Mouse (Mus musculus): Measurements from ENCODE around the gene Slc24a5. TPM values are rescaled to one million over a fixed set of nuclear protein-coding genes. Genes with fewer than 3 reads are reported as not detected.

The Slc24a5 gene
- polyA plus RNA-seq, 1 experiment: 0.04 TPM

DNA sequence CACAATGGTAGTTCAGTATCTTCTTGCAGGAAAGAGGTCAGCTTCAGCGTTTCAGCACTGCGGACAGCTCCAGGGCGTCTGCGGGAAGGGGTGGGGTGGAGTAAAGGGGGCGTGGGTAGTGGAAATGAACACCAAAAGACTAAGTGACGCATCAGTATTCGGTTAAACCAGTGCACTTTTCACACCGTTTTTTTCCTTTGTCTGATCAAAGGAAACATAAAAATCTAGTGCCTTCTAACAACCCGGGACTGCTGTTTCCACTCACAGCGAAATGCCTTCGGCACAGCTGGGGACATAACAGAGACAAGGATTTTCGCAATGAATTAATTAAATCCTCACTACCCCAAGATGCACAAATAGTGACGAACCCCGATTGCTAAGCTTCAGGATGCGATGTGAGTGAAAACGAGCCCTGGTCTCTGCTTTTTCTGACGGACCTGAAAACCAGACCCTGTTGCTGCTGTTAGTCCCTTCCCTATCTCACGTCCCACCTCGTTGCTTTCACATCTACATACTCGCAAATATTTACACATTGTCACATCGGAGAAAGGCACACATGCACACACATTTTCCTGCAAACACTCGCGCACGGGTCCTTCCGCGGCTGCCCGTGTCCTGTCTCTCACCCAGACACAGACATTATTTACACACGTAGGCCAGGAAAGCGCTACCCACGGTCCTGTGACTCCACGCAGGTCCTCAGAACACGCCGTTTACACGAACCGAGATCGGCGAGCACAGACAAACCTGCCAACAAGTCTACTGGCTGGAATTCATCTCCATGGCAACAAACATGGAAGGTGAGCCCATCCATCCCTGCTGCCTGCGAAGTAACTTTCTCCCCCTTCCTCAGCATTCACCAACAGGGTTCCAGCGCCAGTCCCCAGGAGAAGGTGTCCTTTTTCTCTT, 68.2 kb downstream of the Slc24a5 start, which contains the start of gene Ctxn2:
Ctxn2 (plus strand) TSS at position 790 of the 909 bp plus-strand sequence.
- no peaks in the 10 kb centered on the region for H3K79me3 ChIP-seq (ENCODE audit: low read depth)
- peak within 1 kb of the TSS; percentile 22 for H3K4me3 ChIP-seq (ENCODE audit: insufficient read depth, poor library complexity, severe bottlenecking)
- no peaks in the 10 kb centered on the region for H3K27me3 ChIP-seq (ENCODE audit: control insufficient read depth, insufficient read depth, insufficient read length)
- TF ChIP-seq FOSL1 (IDR thresholded peaks at IDR 0.05; ENCODE audit: insufficient read depth, low read length, poor library complexity, severe bottlenecking): no peak
- TF ChIP-seq CEBPB (IDR thresholded peaks at IDR 0.05; ENCODE audit: low read depth): no peak
- TF ChIP-seq USF1 (IDR thresholded peaks at IDR 0.05; ENCODE audit: low read depth): no peak
- no peak for TF ChIP-seq MYOD1 (IDR thresholded peaks at IDR 0.05; ENCODE audit: control insufficient read depth, insufficient read length, low read depth)
- no peak for TF ChIP-seq MYOG (IDR thresholded peaks at IDR 0.05; ENCODE audit: control insufficient read depth, extremely low read depth, insufficient read length)
- TF ChIP-seq MAX (IDR thresholded peaks at IDR 0.05): peak; percentile 68
- no peak for TF ChIP-seq CTCF (IDR thresholded peaks at IDR 0.05; ENCODE audit: control insufficient read depth, insufficient read depth, insufficient read length)
- H3K36me3 ChIP-seq (ENCODE audit: control insufficient read depth, insufficient read depth): no peaks in the 10 kb centered on the region
- H3K79me2 ChIP-seq (ENCODE audit: control insufficient read depth, insufficient read depth): no peaks in the 10 kb centered on the region
- no peak within 1 kb of the TSS for H3ac ChIP-seq (ENCODE audit: control insufficient read depth, insufficient read length, low read depth)

GRCm38 (mm10) chr2:125136846-125137245, 68.9 kb downstream of the Slc24a5 start:
- H3K27me3 ChIP-seq (ENCODE audit: control insufficient read depth, insufficient read depth, insufficient read length): no peaks in the 10 kb centered on the region
- no peaks in the 10 kb centered on the region for H3K79me2 ChIP-seq (ENCODE audit: control insufficient read depth, insufficient read depth)
- H3ac ChIP-seq (ENCODE audit: control insufficient read depth, insufficient read length, low read depth): no peak overlapping the region
- no peaks in the 10 kb centered on the region for H3K36me3 ChIP-seq (ENCODE audit: control insufficient read depth, insufficient read depth)
- H3K4me3 ChIP-seq (ENCODE audit: insufficient read depth, poor library complexity, severe bottlenecking): no peak overlapping the region
- no peaks in the 10 kb centered on the region for H3K79me3 ChIP-seq (ENCODE audit: low read depth)
- no peak for TF ChIP-seq MYOD1 (IDR thresholded peaks at IDR 0.05; ENCODE audit: control insufficient read depth, insufficient read length, low read depth)
- TF ChIP-seq CTCF (IDR thresholded peaks at IDR 0.05; ENCODE audit: control insufficient read depth, insufficient read depth, insufficient read length): no peak
- TF ChIP-seq FOSL1 (IDR thresholded peaks at IDR 0.05; ENCODE audit: insufficient read depth, low read length, poor library complexity, severe bottlenecking): no peak
- no peak for TF ChIP-seq MAX (IDR thresholded peaks at IDR 0.05)
- no peak for TF ChIP-seq CEBPB (IDR thresholded peaks at IDR 0.05; ENCODE audit: low read depth)
- TF ChIP-seq MYOG (IDR thresholded peaks at IDR 0.05; ENCODE audit: control insufficient read depth, extremely low read depth, insufficient read length): no peak
- no peak for TF ChIP-seq USF1 (IDR thresholded peaks at IDR 0.05; ENCODE audit: low read depth)

Other genes with a start within 250 kb of the Slc24a5 start
- 29.9 TPM for gene Myef2, start 55.5 kb downstream of the Slc24a5 start, polyA plus RNA-seq (2012; fragmentation: generic; extraction: Trizol)
- not detected for gene Ctxn2, start 68.6 kb downstream of the Slc24a5 start, polyA plus RNA-seq (2012; fragmentation: generic; extraction: Trizol)
- not detected for gene Slc12a1, start 84.4 kb downstream of the Slc24a5 start, polyA plus RNA-seq (2012; fragmentation: generic; extraction: Trizol)
- 99.9 TPM for gene Dut, start 179.1 kb downstream of the Slc24a5 start, polyA plus RNA-seq (2012; fragmentation: generic; extraction: Trizol)

Data from C2C12 (cell line).